Mouse (Mus musculus) layer of hippocampus, adult 18-20 months (tissue): Measurements from ENCODE around the gene Ctdspl. TPM values are rescaled to one million over a fixed set of nuclear protein-coding genes. Genes with fewer than 3 reads are reported as not detected.

Source experiments
- DNase-seq, 2 experiments: peaks; one replicate each; pipeline ENCODE4 v3.0.0; 2022; ENCODE audit warnings: low spot score in 2 of 2
- total RNA-seq, 2 experiments: library from RNA; stranded (reverse); gene quantifications; 2 replicates each; pipeline ENCODE4 v1.2.3; 2021

Gene Ctdspl
- total RNA-seq, 2 experiments from 2014 or later, result 25.1 to 27.1 TPM

GRCm38 (mm10) chr9:118948486-118948885 is 22.2 kb downstream of the Ctdspl start:
- DNase-seq, result no peak

GRCm38 (mm10) chr9:118949124-118949523 is 22.9 kb downstream of the Ctdspl start:
- no peak for DNase-seq

- no peak for DNase-seq
Measured at GRCm38 (mm10) chr9:118949654-118950053, 23.4 kb downstream of the Ctdspl start.

GRCm38 (mm10) chr9:118950061-118950460 is 23.8 kb downstream of the Ctdspl start:
- DNase-seq, result no peak

GRCm38 (mm10) chr9:118950751-118951150 is 24.5 kb downstream of the Ctdspl start:
- DNase-seq, result no peak

GRCm38 (mm10) chr9:118951381-118951780 is 25.1 kb downstream of the Ctdspl start:
- no peak for DNase-seq

GRCm38 (mm10) chr9:118952180-118952579 is 25.9 kb downstream of the Ctdspl start:
- DNase-seq, result no peak

- DNase-seq, result no peak
Measured at GRCm38 (mm10) chr9:118953465-118954194, 27.4 kb downstream of the Ctdspl start.

GRCm38 (mm10) chr9:118958802-118959201 is 32.5 kb downstream of the Ctdspl start:
- DNase-seq, result no peak

GRCm38 (mm10) chr9:118960415-118961091 is 34.3 kb downstream of the Ctdspl start:
- DNase-seq, result no peak

GRCm38 (mm10) chr9:118963149-118963548 is 36.9 kb downstream of the Ctdspl start:
- no peak for DNase-seq

- DNase-seq, result no peak
Measured at GRCm38 (mm10) chr9:118964263-118965034, 38.2 kb downstream of the Ctdspl start.

GRCm38 (mm10) chr9:118969810-118970209 is 43.6 kb downstream of the Ctdspl start:
- no peak for DNase-seq

- DNase-seq, result no peak
Measured at GRCm38 (mm10) chr9:118973028-118973427, 46.8 kb downstream of the Ctdspl start.

- no peak for DNase-seq
Measured at GRCm38 (mm10) chr9:118973566-118973965, 47.3 kb downstream of the Ctdspl start.

- peak; percentile 18 to 62 for DNase-seq
Measured at GRCm38 (mm10) chr9:118974148-118974547, 47.9 kb downstream of the Ctdspl start.

GRCm38 (mm10) chr9:118975211-118975671 is 49.0 kb downstream of the Ctdspl start:
- no peak for DNase-seq

GRCm38 (mm10) chr9:118975758-118976157 is 49.5 kb downstream of the Ctdspl start:
- no peak for DNase-seq

GRCm38 (mm10) chr9:118976561-118976960 is 50.3 kb downstream of the Ctdspl start:
- DNase-seq, result no peak

GRCm38 (mm10) chr9:118977425-118977824 is 51.2 kb downstream of the Ctdspl start:
- no peak for DNase-seq

GRCm38 (mm10) chr9:118980411-118980823 is 54.2 kb downstream of the Ctdspl start:
- DNase-seq, result peak; percentile 52 to 75
